8 mouse cellular contexts compared by ENCODE assay signal in the genomic region with DNA sequence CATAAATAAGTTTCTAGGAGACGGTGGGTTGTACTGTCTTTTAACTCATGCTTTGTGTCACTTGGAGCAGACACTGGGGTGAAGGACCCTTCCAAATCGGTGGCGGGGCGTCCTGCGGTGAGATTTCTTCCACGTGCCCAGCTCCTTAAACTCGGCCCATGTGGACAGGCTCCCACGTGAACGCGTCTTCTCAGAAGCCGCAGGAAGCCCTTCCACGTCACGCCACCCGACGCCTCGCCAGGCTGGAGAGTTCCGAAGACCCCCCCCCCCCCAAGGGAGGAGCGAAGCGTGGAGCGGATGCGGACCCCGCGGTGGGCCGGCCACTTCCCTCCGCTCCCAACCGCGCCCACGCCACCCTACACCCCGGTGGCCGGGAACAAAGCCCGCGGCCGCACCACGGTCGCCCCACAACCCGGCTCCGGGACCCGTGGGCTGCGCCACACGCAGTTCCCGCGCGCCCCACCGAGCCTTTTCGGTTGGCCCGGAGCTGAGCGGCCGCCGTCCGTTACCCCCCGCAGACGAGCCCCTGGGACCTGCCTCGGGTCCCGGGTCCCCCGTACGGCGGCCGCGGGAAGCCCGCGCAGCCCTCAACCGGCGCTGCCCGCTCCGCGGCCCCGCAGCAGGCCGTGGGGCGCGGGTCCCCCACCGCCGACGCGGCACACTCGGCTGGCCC. TPM values are rescaled to one million over a fixed set of nuclear protein-coding genes. Genes with fewer than 3 reads are reported as not detected.
DNase-seq lines count a peak whose midpoint lies in the region; ATAC-seq and TF ChIP-seq lines count a peak whose summit lies in the region.

No protein-coding gene starts in this region.

- H3K4me1 ChIP-seq in ES-E14 (ENCODE audit: control insufficient read depth in 2 of 2, insufficient read depth in 2 of 2, low read length in 2 of 2, poor library complexity in 1 of 2): peaks cover 0 to 2% of the 10 kb centered on the region in 2 experiments; a peak in 1 of 4 replicates
- no peaks in the 10 kb centered on the region; the same call in 1 of the 2 replicates for H3K4me1 ChIP-seq in cerebellum, adult 2 months (ENCODE audit: control insufficient read depth, insufficient read depth, low read length)
- H3K4me1 ChIP-seq in hindbrain, embryonic 13.5 days (replicated peaks): peaks cover 32% of the 10 kb centered on the region

- H3K4me2 ChIP-seq in hindbrain, embryonic 13.5 days: peak overlapping the region; percentile 76

- peak; percentile 40 for DNase-seq in ES-E14 (ENCODE audit: low read depth, low spot score)
- peak; percentile 65 to 69 for DNase-seq in cerebellum, adult 2 months
- DNase-seq in frontal cortex, postnatal 14 days (ENCODE audit: low spot score in 2 of 2): peak; percentile 42 to 69
- peak; percentile 50 for DNase-seq in layer of hippocampus, postnatal 36 days
- peak; percentile 68 for DNase-seq in lung, postnatal 14 days
- peak; percentile 58 for DNase-seq in ovary, postnatal 36 days (ENCODE audit: low spot score)
- DNase-seq in thymus, postnatal 14 days: peak; percentile 78

- TF ChIP-seq POLR2A in cerebellum, adult 2 months (IDR thresholded peaks at IDR 0.05; ENCODE audit: borderline replicate concordance, insufficient read depth, low read length): no peak

- no peaks in the 10 kb centered on the region for H3K27me3 ChIP-seq in cerebellum, adult 2 months (ENCODE audit: control insufficient read depth, insufficient read depth, low read length)
- no peaks in the 10 kb centered on the region for H3K27me3 ChIP-seq in hindbrain, embryonic 13.5 days

- H3K27ac ChIP-seq in ES-E14 (ENCODE audit: insufficient read depth, low read depth, low read length, poor library complexity, severe bottlenecking): peak overlapping the region; percentile 94
- peak overlapping the region; percentile 97 for H3K27ac ChIP-seq in cerebellum, adult 2 months (ENCODE audit: insufficient read depth, low read length)
- peak overlapping the region; percentile 100 for H3K27ac ChIP-seq in hindbrain, embryonic 13.5 days

- no peaks in the 10 kb centered on the region for H3K36me3 ChIP-seq in ES-E14 (ENCODE audit: control insufficient read depth, insufficient read depth, low read length, poor library complexity, severe bottlenecking)
- H3K36me3 ChIP-seq in hindbrain, embryonic 13.5 days: no peaks in the 10 kb centered on the region

- no peaks in the 10 kb centered on the region for H3K9me3 ChIP-seq in ES-E14 (ENCODE audit: control insufficient read depth, insufficient read depth, low read depth, low read length)
- no peaks in the 10 kb centered on the region for H3K9me3 ChIP-seq in hindbrain, embryonic 13.5 days

- ATAC-seq in hindbrain, embryonic 13.5 days (ENCODE audit: low FRiP score): peak; percentile 36

- in situ Hi-C loops in ES-E14 (cut with MboI; ENCODE audit: low sequenced_read_pairs in 2 of 2, unreplicated experiment in 2 of 2): no loop called here

- TF ChIP-seq CTCF in cerebellum, adult 2 months (IDR thresholded peaks at IDR 0.05; ENCODE audit: borderline replicate concordance, insufficient read depth, low read depth, low read length): no peak

- H3K9ac ChIP-seq in ES-E14 (ENCODE audit: insufficient read depth, low read depth, low read length, poor library complexity, severe bottlenecking): peak overlapping the region; percentile 97
- H3K9ac ChIP-seq in hindbrain, embryonic 13.5 days: peak overlapping the region; percentile 99

- under 1% methylated on average over 72 of the region's 75 CpGs for WGBS in cerebellum, adult 2 months
- 0% methylated on average over 51 of the region's 75 CpGs for WGBS in hindbrain, embryonic 13.5 days

- peak overlapping the region; percentile 45 to 84 for H3K4me3 ChIP-seq in ES-E14 (ENCODE audit: insufficient read depth in 1 of 2, low read depth in 1 of 2, low read length in 2 of 2, poor library complexity in 1 of 2, severe bottlenecking in 1 of 2)
- peak overlapping the region; percentile 65 for H3K4me3 ChIP-seq in cerebellum, adult 2 months (replicated peaks; ENCODE audit: insufficient read depth, low read depth, low read length)
- peak overlapping the region; percentile 89 for H3K4me3 ChIP-seq in hindbrain, embryonic 13.5 days

TF ChIP-seq in ES-E14, 5 proteins besides CTCF, POLR2A, EP300 and RAD21:
- no peak for TF ChIP-seq CHD2 (IDR thresholded peaks at IDR 0.05; ENCODE audit: low read depth, low read length)

RNA-seq across cellular contexts. Expression of gene Slc39a10, which starts 39.9 kb away (rescaled TPM):
- total RNA-seq in ES-E14 (2012; rRNA removed): 71.5 and 114 TPM in 2 replicates
- 32.6 and 34.3 TPM in 2 replicates for polyA plus RNA-seq in cerebellum, adult 2 months (2012; rRNA removed)
- 61.0 and 69.1 TPM in 2 replicates for polyA plus RNA-seq in hindbrain, embryonic 13.5 days (2015; fragmentation: Nextera tagmentation; extraction: Ambion mirVana)
- total RNA-seq in layer of hippocampus, postnatal 36 days (2021): 100 to 1,000 TPM in 1 of 2 experiments, 10 to 100 TPM in 1; 98.9 to 109 TPM

Comparison
In these comparisons a context has a peak if more than half of its experiments do, and no peak if none do; other contexts are left out.
1. Peak in every context shown above with its lines: DNase-seq, ATAC-seq, H3K4me3 ChIP-seq and H3K27ac ChIP-seq.